Mouse (Mus musculus) ES-E14 (cell line): ENCODE results near the gene Hagh. TPM values are rescaled to one million over a fixed set of nuclear protein-coding genes. Genes with fewer than 3 reads are reported as not detected.

Experiments
- DNase-seq: peaks from one replicate; pipeline ENCODE4 v3.0.0-alpha.2; 2013; ENCODE audit warnings: low read depth, low spot score
- H3K27ac ChIP-seq: 2 replicates; pipeline ENCODE4 v1.5.1; 2012; ENCODE audit warnings: low read depth, mild to moderate bottlenecking, low read length, moderate library complexity, mixed read lengths; ENCODE audit not compliant: poor library complexity, insufficient read depth, severe bottlenecking
- H3K36me3 ChIP-seq: 2 replicates; pipeline ENCODE4 v1.6.1; 2012; ENCODE audit warnings: mild to moderate bottlenecking, low read length, moderate library complexity, mixed read lengths; ENCODE audit not compliant: control insufficient read depth, poor library complexity, insufficient read depth, severe bottlenecking
- H3K4me1 ChIP-seq, 2 experiments: fragments of 150-350 bp in 1 of 2; sonication (generic) in 1 of 2; 2 replicates each; pipeline ENCODE4 v1.6.1; 2012; ENCODE audit warnings: low read length in 2 of 2, mild to moderate bottlenecking in 1 of 2, mixed read lengths in 1 of 2; ENCODE audit not compliant: control insufficient read depth in 2 of 2, insufficient read depth in 2 of 2, poor library complexity in 1 of 2
- H3K4me3 ChIP-seq, 2 experiments: fragments of 150-350 bp in 1 of 2; sonication (generic) in 1 of 2; 2 replicates each; pipeline ENCODE4 v1.5.1; 2012; ENCODE audit warnings: low read length in 2 of 2, low read depth in 1 of 2, mild to moderate bottlenecking in 1 of 2, mixed read lengths in 1 of 2; ENCODE audit not compliant: insufficient read depth in 1 of 2, poor library complexity in 1 of 2, severe bottlenecking in 1 of 2
- H3K9ac ChIP-seq: 2 replicates; pipeline ENCODE4 v1.6.1; 2012; ENCODE audit warnings: low read depth, mild to moderate bottlenecking, low read length, mixed read lengths; ENCODE audit not compliant: poor library complexity, insufficient read depth, severe bottlenecking
- H3K9me3 ChIP-seq: fragments of 150-350 bp; sonication (generic); 2 replicates; pipeline ENCODE4 v1.6.1; 2012; ENCODE audit warnings: low read depth, mild to moderate bottlenecking, low read length; ENCODE audit not compliant: control insufficient read depth, insufficient read depth
- CHD2 ChIP-seq: IDR thresholded peaks from 2 replicates; pipeline ENCODE4 v1.6.1; 2014; ENCODE audit warnings: mild to moderate bottlenecking, low read depth, low read length, inconsistent platforms
- HCFC1 ChIP-seq: IDR thresholded peaks from 2 replicates; pipeline ENCODE4 v1.6.1; 2012; ENCODE audit warnings: low read length, inconsistent platforms, borderline replicate concordance; ENCODE audit not compliant: insufficient read depth
- MAFK ChIP-seq: IDR thresholded peaks from 2 replicates; pipeline ENCODE4 v1.6.1; 2014; ENCODE audit warnings: mild to moderate bottlenecking, low read depth, low read length, inconsistent platforms; ENCODE audit not compliant: insufficient read depth
- ZC3H11A ChIP-seq: IDR thresholded peaks from 2 replicates; pipeline ENCODE4 v1.6.1; 2012; ENCODE audit warnings: low read depth, mild to moderate bottlenecking, inconsistent platforms, low read length, borderline replicate concordance
- ZNF384 ChIP-seq: IDR thresholded peaks from 2 replicates; pipeline ENCODE4 v1.6.1; 2012; ENCODE audit warnings: low read depth, low read length, inconsistent platforms
- in situ Hi-C, 2 experiments: fragments of 600-800 bp; cut with MboI; formaldehyde crosslinking; loops; one replicate each; pipeline ENCODE4 v1.15.1; 2025; ENCODE audit warnings: low sequenced_read_pairs in 2 of 2, inconsistent platforms in 1 of 2; ENCODE audit not compliant: unreplicated experiment in 2 of 2
- total RNA-seq: library from RNA; depleted of rRNA; stranded (reverse); fragments of 300-350 nt; gene quantifications from 2 replicates; pipeline ENCODE4 v1.2.3, GENCODE M21; 2012

Gene Hagh
- total RNA-seq, 1 experiment, result 37.3 TPM

DNA sequence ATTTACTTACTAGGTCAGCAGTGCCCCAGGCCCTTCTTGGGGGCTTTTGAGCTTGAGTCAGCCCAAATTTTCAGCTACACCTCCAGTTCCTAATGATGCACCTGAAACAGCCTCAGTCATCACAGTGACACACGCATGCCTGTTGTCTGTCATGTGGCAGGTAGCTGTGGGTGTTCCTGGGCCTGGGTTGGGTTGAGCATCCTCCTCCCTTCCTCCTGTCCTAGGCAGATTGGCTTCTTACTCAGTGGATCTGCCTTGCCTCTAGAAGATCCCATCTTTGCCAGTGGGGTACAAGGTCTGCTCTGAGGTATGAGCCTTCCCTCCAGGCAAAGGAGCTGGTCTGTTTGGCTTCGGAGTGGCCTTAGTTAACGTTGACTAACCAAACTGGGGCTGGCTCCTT lies 48.9 kb downstream of the Hagh start:
- no peak for DNase-seq
- Histone ChIP-seq H3K36me3 (peaks cover 40% of the 10 kb centered on the region), H3K9ac (no peak overlapping the region), H3K4me3 (no peak overlapping the region), H3K27ac (no peak overlapping the region), H3K9me3 (no peaks in the 10 kb centered on the region), H3K4me1 (peaks cover 0 to 8% of the 10 kb centered on the region in 2 experiments; a peak in 2 of 4 replicates)
- in situ Hi-C loops, result no loop called here
- no peak for TF ChIP-seq ZNF384
- TF ChIP-seq ZC3H11A, result no peak

DNA sequence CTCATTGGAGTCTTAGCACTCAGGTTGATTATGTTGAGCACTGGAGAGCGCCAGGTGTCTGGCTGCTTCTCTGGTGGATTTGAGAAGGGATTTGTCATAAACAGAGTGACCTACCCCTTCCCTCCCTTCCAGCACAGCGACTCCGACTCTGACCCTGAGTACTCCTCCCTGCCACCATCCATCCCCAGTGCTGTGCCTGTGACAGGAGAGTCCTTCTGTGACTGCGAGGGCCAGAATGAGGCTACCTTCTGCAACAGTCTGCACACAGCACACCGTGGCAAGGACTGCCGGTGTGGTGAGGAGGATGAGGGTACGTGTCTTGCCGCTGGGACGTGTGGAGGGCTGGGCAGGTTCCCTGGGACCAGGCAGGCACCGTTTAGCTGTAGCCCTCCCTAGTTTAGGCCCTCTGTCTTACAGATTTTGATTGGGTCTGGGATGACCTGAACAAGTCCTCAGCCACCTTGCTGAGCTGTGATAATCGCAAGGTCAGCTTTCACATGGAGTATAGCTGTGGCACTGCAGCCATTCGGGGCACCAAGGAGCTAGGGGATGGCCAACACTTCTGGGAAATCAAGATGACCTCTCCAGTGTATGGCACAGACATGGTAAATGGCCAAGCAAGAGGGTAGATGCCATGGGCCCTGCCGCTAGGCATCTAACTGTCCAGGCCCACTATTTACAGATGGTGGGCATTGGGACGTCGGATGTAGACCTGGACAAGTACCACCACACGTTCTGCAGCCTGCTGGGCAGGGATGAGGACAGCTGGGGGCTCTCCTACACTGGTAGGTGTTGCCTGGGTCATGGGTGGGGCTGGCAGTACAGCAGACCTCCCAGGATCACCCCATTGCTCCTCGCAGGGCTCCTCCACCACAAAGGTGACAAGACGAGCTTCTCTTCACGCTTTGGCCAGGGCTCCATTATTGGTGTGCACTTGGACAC lies 50.5 kb downstream of the Hagh start:
- in situ Hi-C loops, result no loop called here
- no peak for DNase-seq
- Histone ChIP-seq H3K9me3 (no peaks in the 10 kb centered on the region), H3K9ac (no peak overlapping the region), H3K4me1 (peaks cover 0 to 9% of the 10 kb centered on the region in 2 experiments; a peak in 1 of 4 replicates), H3K36me3 (peaks cover 36% of the 10 kb centered on the region), H3K27ac (no peak overlapping the region), H3K4me3 (no peak overlapping the region)
- TF ChIP-seq CHD2 (no peak), ZC3H11A (no peak), MAFK (no peak), ZNF384 (no peak), HCFC1 (no peak)

DNA sequence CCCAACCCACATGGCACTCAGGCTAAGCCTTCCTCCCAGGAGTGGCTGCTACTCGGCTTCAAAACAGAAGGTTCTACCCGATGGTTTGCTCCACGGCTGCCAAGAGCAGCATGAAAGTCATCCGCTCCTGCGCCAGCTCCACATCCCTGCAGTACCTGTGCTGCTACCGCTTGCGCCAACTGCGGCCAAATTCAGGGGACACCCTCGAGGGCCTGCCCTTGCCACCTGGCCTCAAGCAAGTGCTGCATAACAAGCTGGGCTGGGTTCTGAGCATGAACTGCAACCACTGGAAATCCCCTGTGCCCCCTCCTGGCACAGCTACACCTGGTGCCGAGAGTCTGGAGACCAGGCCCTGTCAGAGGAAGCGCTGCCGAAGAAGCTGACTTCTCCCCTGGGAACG lies 51.4 kb downstream of the Hagh start:
- Histone ChIP-seq H3K36me3 (peaks cover 36% of the 10 kb centered on the region), H3K4me3 (no peak overlapping the region), H3K27ac (no peak overlapping the region), H3K4me1 (peaks cover 0 to 8% of the 10 kb centered on the region in 2 experiments; a peak in 1 of 4 replicates), H3K9ac (no peak overlapping the region), H3K9me3 (no peaks in the 10 kb centered on the region)
- TF ChIP-seq HCFC1, result no peak
- no peak for TF ChIP-seq ZNF384
- no peak for TF ChIP-seq ZC3H11A
- no peak for TF ChIP-seq CHD2
- no peak for TF ChIP-seq MAFK
- no peak for DNase-seq
- in situ Hi-C loops, result no loop called here

DNA sequence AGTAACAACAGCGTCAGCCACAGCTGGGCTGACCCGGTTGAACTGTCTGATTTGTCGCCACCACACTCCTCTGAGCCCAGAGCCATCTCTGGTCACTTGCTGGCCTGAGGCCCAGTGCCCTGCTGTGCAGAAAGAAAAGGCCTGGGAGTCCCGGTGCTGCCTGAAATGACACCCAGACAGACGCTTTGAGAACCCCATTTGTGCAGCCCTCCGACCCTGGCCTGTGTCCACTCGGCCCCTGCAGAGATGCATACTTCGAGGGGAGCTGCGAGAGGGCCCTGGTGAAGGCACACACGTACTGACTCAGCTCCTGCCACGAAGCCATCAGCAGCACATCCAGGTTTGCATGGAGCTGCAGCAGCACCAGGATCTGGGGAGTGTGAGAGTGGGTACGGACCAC lies 52.8 kb downstream of the Hagh start:
- DNase-seq, result no peak
- Histone ChIP-seq H3K4me1 (peaks cover 0 to 14% of the 10 kb centered on the region in 2 experiments; a peak in 2 of 4 replicates), H3K4me3 (no peak overlapping the region), H3K9ac (no peak overlapping the region), H3K36me3 (peaks cover 43% of the 10 kb centered on the region), H3K9me3 (no peaks in the 10 kb centered on the region), H3K27ac (no peak overlapping the region)
- in situ Hi-C loops, result no loop called here
- TF ChIP-seq HCFC1 (no peak), ZC3H11A (no peak), CHD2 (no peak), ZNF384 (no peak), MAFK (no peak)
